Mouse (Mus musculus) kidney, postnatal 4 days (tissue): ENCODE results near the gene Slamf9.

Experiments used
- DNase-seq, 2 experiments: peaks; one replicate each; pipeline ENCODE4 v3.0.0; 2021; ENCODE audit warnings: mixed read lengths in 2 of 2

Gene Slamf9

GRCm38 (mm10) chr1:172462534-172462933 is 12.6 kb upstream of the Slamf9 start:
- DNase-seq: peak in 1 of 2 experiments; percentile 17

- DNase-seq: no peak
Measured at GRCm38 (mm10) chr1:172463387-172464333, 11.5 kb upstream of the Slamf9 start.

- no peak for DNase-seq
Measured at GRCm38 (mm10) chr1:172468301-172468877, 6.8 kb upstream of the Slamf9 start.

GRCm38 (mm10) chr1:172469373-172469772 is 5.8 kb upstream of the Slamf9 start:
- peak; percentile 33 to 38 for DNase-seq

GRCm38 (mm10) chr1:172469810-172470448 is 5.2 kb upstream of the Slamf9 start:
- no peak for DNase-seq

- no peak for DNase-seq
Measured at GRCm38 (mm10) chr1:172472909-172473308, 2.2 kb upstream of the Slamf9 start.

- no peak for DNase-seq
Measured at GRCm38 (mm10) chr1:172474196-172474595, 962 bp upstream of the Slamf9 start.

GRCm38 (mm10) chr1:172478020-172478419 is 2.9 kb downstream of the Slamf9 start:
- DNase-seq: no peak

- no peak for DNase-seq
Measured at GRCm38 (mm10) chr1:172480376-172480775, 5.2 kb downstream of the Slamf9 start.

- no peak for DNase-seq
Measured at GRCm38 (mm10) chr1:172481111-172481510, 6.0 kb downstream of the Slamf9 start.

- peak; percentile 95 to 97 for DNase-seq
Measured at GRCm38 (mm10) chr1:172481540-172482280, 6.6 kb downstream of the Slamf9 start, which contains the start of gene Igsf9. Igsf9 (plus strand) TSS chr1:172481788.

GRCm38 (mm10) chr1:172482518-172483360 is 7.6 kb downstream of the Slamf9 start:
- DNase-seq: peak in 1 of 2 experiments; percentile 60

- no peak for DNase-seq
Measured at GRCm38 (mm10) chr1:172483361-172483660, 8.2 kb downstream of the Slamf9 start.

- DNase-seq: no peak
Measured at GRCm38 (mm10) chr1:172484236-172484635, 9.1 kb downstream of the Slamf9 start.

GRCm38 (mm10) chr1:172484671-172485070 is 9.5 kb downstream of the Slamf9 start:
- DNase-seq: no peak

GRCm38 (mm10) chr1:172485821-172486220 is 10.7 kb downstream of the Slamf9 start:
- no peak for DNase-seq

- no peak for DNase-seq
Measured at GRCm38 (mm10) chr1:172486236-172486635, 11.1 kb downstream of the Slamf9 start.

GRCm38 (mm10) chr1:172486651-172487050 is 11.5 kb downstream of the Slamf9 start:
- DNase-seq: no peak

GRCm38 (mm10) chr1:172487859-172488258 is 12.7 kb downstream of the Slamf9 start:
- no peak for DNase-seq

- no peak for DNase-seq
Measured at GRCm38 (mm10) chr1:172488831-172489230, 13.7 kb downstream of the Slamf9 start.

- DNase-seq: no peak
Measured at GRCm38 (mm10) chr1:172489585-172490250, 14.6 kb downstream of the Slamf9 start.
